Mouse (Mus musculus) ES-E14 (cell line): Measurements from ENCODE around the gene Kif13a. TPM values are rescaled to one million over a fixed set of nuclear protein-coding genes. Genes with fewer than 3 reads are reported as not detected.
A peak's percentile ranks its signal among the peaks of the same experiment; 100 is the strongest.

Source experiments
- DNase-seq: peaks from one replicate; pipeline ENCODE4 v3.0.0-alpha.2; 2013; ENCODE audit warnings: low read depth, low spot score
- H3K27ac ChIP-seq: 2 replicates; pipeline ENCODE4 v1.5.1; 2012; ENCODE audit warnings: low read depth, mild to moderate bottlenecking, low read length, moderate library complexity, mixed read lengths; ENCODE audit not compliant: poor library complexity, insufficient read depth, severe bottlenecking
- H3K36me3 ChIP-seq: 2 replicates; pipeline ENCODE4 v1.6.1; 2012; ENCODE audit warnings: mild to moderate bottlenecking, low read length, moderate library complexity, mixed read lengths; ENCODE audit not compliant: control insufficient read depth, poor library complexity, insufficient read depth, severe bottlenecking
- H3K4me1 ChIP-seq, 2 experiments: fragments of 150-350 bp in 1 of 2; sonication (generic) in 1 of 2; 2 replicates each; pipeline ENCODE4 v1.6.1; 2012; ENCODE audit warnings: low read length in 2 of 2, mild to moderate bottlenecking in 1 of 2, mixed read lengths in 1 of 2; ENCODE audit not compliant: control insufficient read depth in 2 of 2, insufficient read depth in 2 of 2, poor library complexity in 1 of 2
- H3K4me3 ChIP-seq, 2 experiments: fragments of 150-350 bp in 1 of 2; sonication (generic) in 1 of 2; 2 replicates each; pipeline ENCODE4 v1.5.1; 2012; ENCODE audit warnings: low read length in 2 of 2, low read depth in 1 of 2, mild to moderate bottlenecking in 1 of 2, mixed read lengths in 1 of 2; ENCODE audit not compliant: insufficient read depth in 1 of 2, poor library complexity in 1 of 2, severe bottlenecking in 1 of 2
- H3K9ac ChIP-seq: 2 replicates; pipeline ENCODE4 v1.6.1; 2012; ENCODE audit warnings: low read depth, mild to moderate bottlenecking, low read length, mixed read lengths; ENCODE audit not compliant: poor library complexity, insufficient read depth, severe bottlenecking
- H3K9me3 ChIP-seq: fragments of 150-350 bp; sonication (generic); 2 replicates; pipeline ENCODE4 v1.6.1; 2012; ENCODE audit warnings: low read depth, mild to moderate bottlenecking, low read length; ENCODE audit not compliant: control insufficient read depth, insufficient read depth
- CHD2 ChIP-seq: IDR thresholded peaks from 2 replicates; pipeline ENCODE4 v1.6.1; 2014; ENCODE audit warnings: mild to moderate bottlenecking, low read depth, low read length, inconsistent platforms
- HCFC1 ChIP-seq: IDR thresholded peaks from 2 replicates; pipeline ENCODE4 v1.6.1; 2012; ENCODE audit warnings: low read length, inconsistent platforms, borderline replicate concordance; ENCODE audit not compliant: insufficient read depth
- MAFK ChIP-seq: IDR thresholded peaks from 2 replicates; pipeline ENCODE4 v1.6.1; 2014; ENCODE audit warnings: mild to moderate bottlenecking, low read depth, low read length, inconsistent platforms; ENCODE audit not compliant: insufficient read depth
- ZC3H11A ChIP-seq: IDR thresholded peaks from 2 replicates; pipeline ENCODE4 v1.6.1; 2012; ENCODE audit warnings: low read depth, mild to moderate bottlenecking, inconsistent platforms, low read length, borderline replicate concordance
- ZNF384 ChIP-seq: IDR thresholded peaks from 2 replicates; pipeline ENCODE4 v1.6.1; 2012; ENCODE audit warnings: low read depth, low read length, inconsistent platforms
- in situ Hi-C, 2 experiments: fragments of 600-800 bp; cut with MboI; formaldehyde crosslinking; loops; one replicate each; pipeline ENCODE4 v1.15.1; 2025; ENCODE audit warnings: low sequenced_read_pairs in 2 of 2, inconsistent platforms in 1 of 2; ENCODE audit not compliant: unreplicated experiment in 2 of 2
- total RNA-seq: library from RNA; depleted of rRNA; stranded (reverse); fragments of 300-350 nt; gene quantifications from 2 replicates; pipeline ENCODE4 v1.2.3, GENCODE M21; 2012

The Kif13a gene
- total RNA-seq, 1 experiment = 23.6 TPM

- Histone ChIP-seq H3K36me3 (no peaks in the 10 kb centered on the region), H3K27ac (no peak overlapping the region), H3K4me1 (peaks cover 0 to 7% of the 10 kb centered on the region in 2 experiments; a peak in 1 of 4 replicates), H3K9ac (no peak overlapping the region), H3K4me3 (no peak overlapping the region), H3K9me3 (no peaks in the 10 kb centered on the region)
- in situ Hi-C loops = no loop called here
- no peak for DNase-seq
- no peak for TF ChIP-seq HCFC1
- no peak for TF ChIP-seq ZNF384
- TF ChIP-seq ZC3H11A = no peak
- peak; percentile 64 for TF ChIP-seq MAFK
- no peak for TF ChIP-seq CHD2
Observed at GRCm38 (mm10) chr13:46886497-46887261, 43.0 kb downstream of the Kif13a start.

GRCm38 (mm10) chr13:46885759-46886060 lies 44.0 kb downstream of the Kif13a start:
- TF ChIP-seq HCFC1 (no peak), MAFK (no peak), ZNF384 (no peak), ZC3H11A (no peak), CHD2 (no peak)
- Histone ChIP-seq H3K9me3 (no peaks in the 10 kb centered on the region), H3K9ac (no peak overlapping the region), H3K4me1 (peaks cover 0 to 7% of the 10 kb centered on the region in 2 experiments; a peak in 1 of 4 replicates), H3K27ac (no peak overlapping the region), H3K4me3 (no peak overlapping the region), H3K36me3 (no peaks in the 10 kb centered on the region)
- no peak for DNase-seq
- in situ Hi-C loops = no loop called here

GRCm38 (mm10) chr13:46884898-46885758 lies 44.5 kb downstream of the Kif13a start:
- Histone ChIP-seq H3K4me1 (peaks cover 0 to 7% of the 10 kb centered on the region in 2 experiments; a peak in 1 of 4 replicates), H3K27ac (no peak overlapping the region), H3K9ac (no peak overlapping the region), H3K9me3 (no peaks in the 10 kb centered on the region), H3K4me3 (no peak overlapping the region), H3K36me3 (no peaks in the 10 kb centered on the region)
- in situ Hi-C loops = no loop called here
- TF ChIP-seq CHD2 (no peak), ZC3H11A (no peak), HCFC1 (no peak), ZNF384 (no peak), MAFK (no peak)
- no peak for DNase-seq

GRCm38 (mm10) chr13:46883976-46884375 lies 45.7 kb downstream of the Kif13a start:
- Histone ChIP-seq H3K9ac (no peak overlapping the region), H3K4me3 (no peak overlapping the region), H3K9me3 (no peaks in the 10 kb centered on the region), H3K36me3 (no peaks in the 10 kb centered on the region), H3K27ac (no peak overlapping the region), H3K4me1 (peaks cover 0 to 7% of the 10 kb centered on the region in 2 experiments; a peak in 1 of 4 replicates)
- TF ChIP-seq CHD2 = no peak
- TF ChIP-seq ZC3H11A = no peak
- no peak for TF ChIP-seq MAFK
- TF ChIP-seq ZNF384 = no peak
- no peak for TF ChIP-seq HCFC1
- in situ Hi-C loops = no loop called here
- DNase-seq = no peak
